Mouse (Mus musculus) retina, adult 2 months (tissue): ENCODE measurements around the gene Rps6ka4.

Source experiments
- DNase-seq: peaks from one replicate; pipeline ENCODE4 v3.0.0-alpha.2; 2012; ENCODE audit warnings: low read depth, low spot score

Gene Rps6ka4

DNA sequence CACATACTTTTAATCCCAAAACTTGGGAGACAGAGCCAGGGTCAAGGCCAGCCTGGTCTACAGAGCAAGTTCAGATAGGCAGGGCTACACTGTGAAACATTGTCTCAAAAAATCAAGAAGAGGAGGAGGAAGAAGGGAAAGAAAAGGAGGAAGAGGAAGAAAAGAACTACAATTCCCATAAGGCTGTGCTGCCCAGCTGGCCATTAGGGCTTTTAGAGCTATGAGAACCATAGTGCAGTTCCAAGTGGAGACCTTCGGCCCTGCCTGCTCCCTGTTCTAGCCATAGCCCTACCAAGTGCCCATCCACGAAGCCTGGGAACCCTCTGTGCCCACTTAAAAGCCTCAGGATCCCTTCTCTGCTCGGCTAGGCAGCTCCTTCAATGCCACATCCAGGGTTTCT lies 11.1 kb upstream of the Rps6ka4 start:
- no peak for DNase-seq

GRCm38 (mm10) chr19:6849506-6850068 lies 9.2 kb upstream of the Rps6ka4 start:
- DNase-seq, result no peak

DNA sequence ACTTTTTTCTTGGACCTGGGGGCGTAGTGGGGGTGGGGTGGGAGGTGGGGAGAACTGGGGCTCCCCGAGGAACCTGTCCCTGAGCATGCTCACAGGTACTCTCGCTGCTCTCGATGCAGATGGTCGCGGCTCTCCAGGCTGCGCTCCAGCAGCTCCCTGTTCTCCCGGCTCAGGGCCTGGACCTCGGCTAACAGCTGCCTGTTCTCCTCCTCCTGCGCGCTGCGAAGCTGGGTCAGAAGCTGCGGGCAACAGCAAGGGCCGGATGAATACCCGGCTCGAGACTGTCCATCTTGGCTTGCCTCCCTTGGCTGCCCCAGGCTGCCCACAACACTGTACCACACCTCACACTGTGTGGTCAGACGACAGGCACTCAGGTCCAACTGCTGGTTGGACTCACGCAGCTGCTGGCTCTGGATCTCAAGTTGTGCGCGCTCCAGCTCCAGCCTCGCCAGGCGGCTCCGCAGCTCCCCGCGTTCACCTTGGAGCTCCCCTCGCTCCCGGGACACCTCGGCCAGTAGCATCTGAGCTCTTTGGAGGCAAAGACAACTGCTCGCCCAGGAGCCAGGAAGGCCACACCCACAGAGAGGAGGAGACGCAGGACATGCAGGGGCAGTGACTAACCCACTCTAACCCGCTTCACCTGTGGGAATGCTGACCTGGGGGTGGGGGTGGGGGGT lies 7.5 kb upstream of the Rps6ka4 start:
- DNase-seq, result no peak

- DNase-seq, result no peak
Observed at GRCm38 (mm10) chr19:6846050-6846449, 5.6 kb upstream of the Rps6ka4 start.

- no peak for DNase-seq
Observed at GRCm38 (mm10) chr19:6842353-6842752, 1.9 kb upstream of the Rps6ka4 start.

DNA sequence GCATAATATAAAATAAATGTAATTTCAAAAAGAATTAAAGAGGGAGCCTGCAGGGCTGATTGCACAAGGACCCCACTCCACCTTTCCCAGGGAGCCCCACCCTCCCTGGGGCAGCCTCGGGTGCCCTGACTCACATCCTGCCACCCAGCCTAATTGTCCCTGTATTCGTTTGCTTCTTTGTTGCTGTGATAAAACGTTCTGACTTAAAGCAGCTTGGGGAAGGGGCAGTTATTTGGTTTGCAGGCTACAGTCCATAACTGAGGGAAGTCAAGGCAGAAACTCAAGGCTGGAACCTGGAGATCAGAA lies 809 bp upstream of the Rps6ka4 start:
- DNase-seq, result no peak

DNA sequence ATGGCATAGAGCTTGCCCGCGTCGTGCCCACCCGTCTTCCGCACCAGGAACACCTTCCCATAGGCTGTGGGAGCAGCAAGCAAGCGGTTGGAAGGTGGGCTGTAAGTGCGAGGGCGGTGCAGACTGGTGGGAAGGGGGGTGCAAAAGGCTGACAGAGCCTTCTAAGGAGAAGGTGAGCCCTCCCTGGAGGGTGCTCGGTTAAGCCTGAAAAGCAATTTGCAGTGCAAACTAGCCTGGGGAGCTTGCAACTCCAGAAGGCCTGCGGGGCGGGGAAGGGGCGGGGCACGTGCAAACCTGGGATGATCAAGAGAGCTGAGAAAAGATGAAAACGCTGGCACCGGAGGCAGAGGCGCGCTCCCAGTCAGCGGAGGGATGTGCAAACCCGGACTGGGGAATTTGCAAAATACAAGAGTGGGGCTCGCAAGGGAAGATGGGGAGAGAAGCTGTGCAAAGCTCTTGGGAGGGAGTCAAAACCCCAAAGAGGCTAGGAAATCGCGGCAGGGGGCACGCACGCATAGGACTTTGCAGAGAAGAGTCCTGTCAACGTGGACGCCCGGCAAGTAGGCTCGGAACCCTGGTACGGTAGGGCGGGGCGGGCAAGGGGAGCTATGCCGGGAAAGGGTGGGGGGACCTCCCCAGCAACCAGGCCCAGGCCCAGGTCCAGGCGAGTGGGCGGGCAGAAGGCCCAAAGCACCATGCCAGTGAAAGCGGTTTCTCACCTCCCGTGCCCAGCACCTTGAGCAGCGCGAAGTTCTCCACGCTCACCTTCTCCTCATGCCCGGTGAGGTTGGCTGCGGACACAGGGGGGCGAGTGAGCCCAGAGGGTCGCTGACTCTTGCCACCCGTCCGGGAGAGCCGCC lies 591 bp downstream of the Rps6ka4 start:
- no peak for DNase-seq

DNA sequence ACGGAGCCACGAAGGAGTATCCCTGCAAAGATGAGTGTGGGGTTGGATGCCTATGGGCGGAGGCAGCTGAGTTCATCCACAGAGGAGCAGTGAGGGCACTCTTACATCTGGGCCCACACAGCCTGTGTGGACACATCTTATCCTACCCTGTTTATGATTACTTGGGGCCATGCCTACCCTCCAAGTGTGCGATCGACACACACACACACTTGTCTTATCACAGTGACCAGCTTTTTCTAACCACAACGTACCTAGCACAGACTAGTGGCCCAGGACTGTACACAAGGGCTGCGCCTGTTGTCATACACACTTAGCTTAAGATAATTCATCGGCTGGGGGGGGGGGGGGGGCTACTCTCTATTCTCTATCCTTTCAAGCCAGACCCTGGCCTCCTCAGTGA lies 8.1 kb downstream of the Rps6ka4 start:
- DNase-seq, result no peak

GRCm38 (mm10) chr19:6831331-6831730 lies 9.1 kb downstream of the Rps6ka4 start:
- no peak for DNase-seq

DNA sequence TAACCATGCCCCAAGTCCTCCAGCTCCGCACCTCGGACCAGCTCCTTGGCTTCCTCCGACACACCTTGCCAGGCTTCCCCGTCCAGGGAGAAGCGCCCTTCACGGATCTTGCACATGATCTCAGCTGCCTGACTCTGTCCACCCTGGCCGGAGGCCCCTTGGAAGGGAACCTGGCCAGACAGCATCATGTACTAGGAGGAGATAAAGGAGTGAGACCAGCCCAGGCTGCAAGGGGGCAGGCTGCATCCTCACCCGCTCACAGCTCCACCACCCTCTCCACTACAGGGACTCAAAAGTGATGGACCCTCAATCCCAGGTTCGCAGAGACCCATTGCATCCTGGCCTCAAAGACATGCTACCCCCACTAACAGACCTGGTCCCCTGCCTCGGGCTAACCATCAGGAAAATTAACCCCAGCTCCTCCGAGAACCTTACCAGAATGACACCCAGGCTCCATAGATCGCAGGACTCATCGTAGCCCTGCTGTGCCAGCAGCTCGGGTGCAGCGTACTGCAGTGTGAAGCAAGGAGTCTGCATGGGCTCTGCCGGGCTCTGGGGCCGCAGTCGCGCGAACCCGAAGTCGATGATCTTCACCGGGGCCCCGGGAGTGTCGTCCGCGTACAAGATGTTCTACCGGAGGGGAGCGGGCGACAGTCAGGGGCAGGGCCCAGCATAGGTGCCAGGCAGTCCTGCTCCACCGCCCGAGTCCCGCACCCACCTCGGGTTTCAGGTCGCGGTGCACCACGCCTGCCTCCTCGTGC lies 9.7 kb downstream of the Rps6ka4 start:
- DNase-seq, result no peak

- DNase-seq, result no peak
Observed at GRCm38 (mm10) chr19:6829870-6830555, 10.4 kb downstream of the Rps6ka4 start.

DNA sequence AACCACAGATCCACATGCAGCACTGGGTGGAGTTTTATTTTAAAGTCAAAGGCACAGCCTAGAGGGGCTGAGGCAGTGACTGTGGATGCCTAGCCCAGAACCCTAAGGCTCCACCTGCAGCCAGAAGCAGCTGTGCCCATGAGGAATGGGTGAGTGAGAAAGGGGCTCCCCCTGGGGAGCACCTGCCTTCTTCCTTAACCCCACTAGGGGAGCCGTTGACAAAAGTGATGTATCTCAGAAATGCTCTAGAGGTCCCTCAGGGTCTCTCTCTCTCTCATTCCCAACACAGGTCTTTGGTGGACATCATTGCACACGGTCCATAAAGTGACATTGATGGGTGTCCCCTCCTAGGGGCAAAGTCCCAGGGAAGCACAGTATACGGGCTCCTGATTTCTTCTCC lies 11.4 kb downstream of the Rps6ka4 start:
- DNase-seq, result no peak

GRCm38 (mm10) chr19:6826601-6827000 lies 13.8 kb downstream of the Rps6ka4 start:
- no peak for DNase-seq

- no peak for DNase-seq
Observed at GRCm38 (mm10) chr19:6825384-6825783, 15.1 kb downstream of the Rps6ka4 start.

GRCm38 (mm10) chr19:6820538-6821195 lies 19.8 kb downstream of the Rps6ka4 start:
- DNase-seq, result no peak

GRCm38 (mm10) chr19:6819143-6819827 lies 21.2 kb downstream of the Rps6ka4 start:
- no peak for DNase-seq

- DNase-seq, result no peak
Observed at GRCm38 (mm10) chr19:6814958-6815357, 25.5 kb downstream of the Rps6ka4 start.

- DNase-seq, result no peak
Observed at GRCm38 (mm10) chr19:6814366-6814765, 26.1 kb downstream of the Rps6ka4 start.
